Mouse (Mus musculus) heart, adult 11 months (tissue): Measurements from ENCODE around the gene Vtn.
A peak's percentile ranks its signal among the peaks of the same experiment; 100 is the strongest.

Experiments used
- DNase-seq: peaks from one replicate; pipeline ENCODE4 v3.0.0; 2022

Vtn gene

DNA sequence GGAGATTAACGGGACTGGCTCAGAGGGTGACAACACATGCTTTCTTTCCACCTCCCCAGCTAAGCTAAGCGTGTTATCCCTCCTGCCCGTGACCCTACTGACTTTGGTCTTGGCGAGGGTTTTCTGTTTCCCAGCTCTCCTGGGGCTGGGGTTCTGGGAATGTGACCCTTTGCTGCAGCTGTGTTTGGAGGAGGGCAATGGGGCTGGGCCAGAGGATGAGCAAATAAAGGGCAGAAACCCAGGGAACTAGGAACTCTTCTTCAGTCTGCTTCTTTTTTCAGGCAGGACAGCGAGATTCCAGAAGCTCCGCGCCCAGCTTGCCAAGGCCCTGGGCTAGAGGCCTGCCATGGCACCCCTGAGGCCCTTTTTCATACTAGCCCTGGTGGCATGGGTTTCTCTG, at the start of gene Vtn:
Gene Vtn (plus strand): TSS at position 88 of the 400 bp plus-strand sequence.
- DNase-seq, result peak; percentile 98

DNA sequence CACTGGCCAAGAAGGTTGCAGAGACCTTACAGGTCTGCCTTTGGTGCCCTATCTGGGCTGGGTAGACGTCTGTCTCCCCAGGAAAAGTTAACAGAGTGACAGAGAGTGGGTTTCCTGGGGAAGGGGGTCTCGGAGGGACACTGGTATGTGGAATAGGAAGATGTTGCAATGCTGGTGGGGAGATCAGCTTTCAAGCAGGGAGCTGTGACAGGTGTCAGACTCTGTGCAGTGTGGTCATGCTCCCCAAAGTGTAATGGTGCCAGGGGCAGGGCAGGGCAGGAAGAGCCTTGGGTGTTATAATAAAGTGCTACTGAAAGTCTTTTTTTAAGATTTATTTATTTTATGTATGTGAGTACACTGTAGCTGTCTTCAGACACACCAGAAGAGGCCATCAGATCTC, 48.6 kb upstream of the Vtn start:
- DNase-seq, result no peak

DNA sequence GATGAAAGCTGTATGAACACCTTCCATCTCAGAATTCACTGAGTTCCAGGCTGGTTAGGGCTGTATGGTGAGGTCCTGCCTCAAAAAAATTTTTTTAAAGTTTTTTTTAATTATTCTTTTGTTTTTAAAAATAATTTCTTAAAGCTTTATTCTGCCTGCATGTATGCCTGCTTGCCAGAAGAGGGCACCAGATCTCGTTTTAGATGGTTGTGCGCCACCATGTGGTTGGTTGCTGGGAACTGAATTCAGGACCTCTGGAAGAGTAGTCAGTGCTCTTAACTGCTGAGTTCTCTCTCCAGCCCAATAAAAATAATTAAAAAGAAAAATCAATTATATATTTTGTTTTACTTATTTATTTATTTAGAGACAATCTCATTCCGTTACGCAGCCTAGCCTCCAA, 45.2 kb upstream of the Vtn start:
- no peak for DNase-seq

DNA sequence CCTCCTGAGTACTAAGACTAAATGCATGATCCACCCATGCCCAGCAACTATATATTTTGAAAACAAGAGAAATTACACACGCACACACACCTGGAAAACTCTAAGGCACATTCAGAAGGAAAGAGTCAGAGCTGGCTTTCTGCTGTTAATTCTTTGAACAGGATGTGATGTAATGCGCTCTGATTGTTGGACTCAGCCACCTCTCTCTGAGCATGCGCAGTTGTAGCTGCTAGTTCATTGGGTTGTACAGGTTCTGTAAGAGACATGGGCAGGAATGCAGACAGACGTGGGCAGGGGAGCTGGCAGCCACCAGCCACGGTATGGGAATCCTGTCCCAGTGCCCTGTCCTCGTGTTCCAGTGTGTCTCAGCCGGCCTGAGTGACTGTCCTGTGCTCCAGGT, 44.6 kb upstream of the Vtn start:
- no peak for DNase-seq

DNA sequence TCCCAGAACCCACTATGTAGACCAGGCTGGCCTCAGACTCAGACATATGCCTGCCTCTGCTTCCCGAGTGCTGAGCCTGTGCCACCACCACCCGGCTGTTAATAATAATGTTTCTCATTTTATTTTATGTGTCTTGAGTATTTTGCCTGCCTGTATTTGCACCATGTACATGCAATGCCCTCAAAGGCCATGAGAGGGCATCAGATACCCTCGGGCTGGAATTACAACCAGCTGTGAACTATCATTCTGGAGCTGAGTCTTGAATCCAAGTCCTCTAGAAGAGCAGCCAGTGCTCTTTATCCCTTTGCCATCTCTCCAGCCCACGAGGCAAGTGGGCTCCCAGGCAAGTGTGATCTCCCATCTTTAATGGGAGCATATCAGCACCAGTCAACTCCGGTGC, 43.6 kb upstream of the Vtn start:
- no peak for DNase-seq

DNA sequence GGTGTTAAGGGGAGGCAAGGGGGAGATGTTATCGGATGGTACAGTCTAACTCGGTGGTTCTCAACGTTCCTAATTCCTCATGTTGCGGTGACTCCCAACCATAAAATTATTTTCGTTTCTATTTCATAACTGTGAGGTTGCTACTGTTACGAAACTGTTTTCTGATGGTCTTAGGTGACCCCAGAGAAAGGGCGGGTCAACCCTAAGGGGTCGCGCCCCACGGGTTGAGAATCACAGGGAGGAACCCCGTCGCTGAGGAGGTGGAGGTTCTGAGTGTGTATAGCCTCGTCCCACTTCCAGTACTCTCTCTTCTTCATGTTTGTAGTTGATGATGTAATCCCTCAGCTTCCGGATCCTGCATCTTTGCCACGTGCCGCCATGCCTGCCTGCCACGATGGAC, 40.2 kb upstream of the Vtn start:
- DNase-seq, result no peak

DNA sequence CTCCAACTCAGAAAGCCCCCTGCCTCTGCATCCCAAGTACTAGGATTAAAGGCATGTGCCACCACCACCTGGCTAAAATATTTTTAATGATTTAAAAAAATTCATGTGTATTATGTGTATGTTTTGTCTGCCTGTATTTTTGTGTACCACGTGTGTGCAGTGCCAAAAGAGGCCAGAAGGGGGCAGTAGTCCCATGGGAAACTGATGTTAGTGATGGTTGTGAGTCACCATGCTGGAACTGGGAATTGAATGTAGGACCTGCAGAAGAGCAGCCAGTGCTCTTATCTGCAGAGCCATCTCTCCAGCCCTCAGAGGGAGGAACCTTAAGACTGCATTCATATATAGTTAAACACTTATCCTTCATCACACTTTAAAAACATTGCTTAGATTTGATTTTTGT, 37.0 kb upstream of the Vtn start:
- DNase-seq, result no peak

DNA sequence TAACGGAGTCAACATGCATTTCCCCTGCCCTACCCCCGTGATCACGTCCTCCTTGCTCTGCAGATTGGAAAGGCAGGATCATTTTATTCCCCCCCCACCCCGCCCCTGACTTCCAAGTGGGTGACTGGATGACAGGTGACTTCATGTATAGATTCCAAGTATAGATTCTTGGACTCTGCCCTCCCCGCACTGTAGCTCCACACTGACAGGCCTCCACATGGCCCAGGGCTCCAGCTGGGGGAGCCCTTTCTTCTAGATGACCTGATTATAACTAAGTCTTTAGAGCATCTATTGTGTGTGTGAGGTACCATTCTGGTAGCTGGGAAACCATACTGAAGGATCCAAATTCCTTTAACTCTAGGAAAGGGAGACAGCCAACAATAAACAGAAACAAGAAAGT, 36.2 kb upstream of the Vtn start:
- DNase-seq, result no peak

DNA sequence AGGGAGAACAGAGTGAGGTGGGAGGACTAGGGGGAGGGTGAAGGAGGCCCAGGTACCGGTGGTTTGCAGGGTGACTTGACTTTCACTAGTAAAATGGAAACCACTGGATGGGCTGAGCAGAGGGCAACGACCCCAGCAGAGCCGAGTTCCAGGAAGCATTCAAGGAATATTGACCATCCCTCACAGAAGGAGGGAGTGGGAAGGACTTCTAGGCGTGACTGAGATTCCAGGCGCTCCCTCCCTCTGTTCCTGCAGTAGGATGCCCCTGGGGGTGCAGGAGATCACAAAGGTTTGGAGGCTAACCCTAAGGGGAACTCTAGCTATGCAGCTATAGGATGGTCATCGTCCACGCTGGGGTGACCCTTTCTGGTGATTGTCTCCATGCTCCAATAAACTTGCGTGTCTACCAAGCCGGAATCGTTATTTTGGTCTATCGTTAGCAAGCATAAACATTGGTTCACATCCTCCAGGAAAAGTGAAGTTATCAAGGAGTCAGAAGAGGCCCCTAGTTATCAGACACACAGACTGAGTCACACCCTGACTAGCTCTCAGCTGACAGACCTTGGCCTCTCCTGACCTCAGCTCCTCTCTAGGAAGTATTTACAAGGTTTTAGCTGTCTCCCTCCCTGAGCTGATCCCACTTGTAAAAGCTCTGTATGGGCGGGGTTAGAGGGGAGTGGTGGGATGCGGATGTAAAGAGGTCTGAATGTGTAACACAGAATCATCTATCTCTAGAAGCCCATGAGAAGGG, 35.4 kb upstream of the Vtn start:
- DNase-seq, result no peak

DNA sequence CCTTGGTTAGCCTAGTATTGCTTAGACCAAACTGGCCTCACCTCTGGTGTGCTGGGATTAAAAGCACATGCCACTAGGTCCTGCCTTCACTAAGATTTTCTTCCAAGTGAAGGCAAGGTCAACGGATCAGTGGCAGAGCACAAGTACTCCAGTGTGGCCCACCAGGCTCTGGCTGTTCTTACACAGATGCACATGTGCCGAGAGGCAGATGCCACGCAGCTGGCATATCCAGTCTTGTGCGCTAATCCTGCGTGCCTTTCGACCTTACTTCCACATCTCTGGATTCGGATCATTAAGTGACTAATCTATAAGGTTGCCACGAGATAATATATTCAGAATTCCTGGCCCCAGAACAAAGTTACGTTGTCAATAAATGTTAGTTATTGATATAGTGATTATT, 33.8 kb upstream of the Vtn start:
- DNase-seq, result no peak

DNA sequence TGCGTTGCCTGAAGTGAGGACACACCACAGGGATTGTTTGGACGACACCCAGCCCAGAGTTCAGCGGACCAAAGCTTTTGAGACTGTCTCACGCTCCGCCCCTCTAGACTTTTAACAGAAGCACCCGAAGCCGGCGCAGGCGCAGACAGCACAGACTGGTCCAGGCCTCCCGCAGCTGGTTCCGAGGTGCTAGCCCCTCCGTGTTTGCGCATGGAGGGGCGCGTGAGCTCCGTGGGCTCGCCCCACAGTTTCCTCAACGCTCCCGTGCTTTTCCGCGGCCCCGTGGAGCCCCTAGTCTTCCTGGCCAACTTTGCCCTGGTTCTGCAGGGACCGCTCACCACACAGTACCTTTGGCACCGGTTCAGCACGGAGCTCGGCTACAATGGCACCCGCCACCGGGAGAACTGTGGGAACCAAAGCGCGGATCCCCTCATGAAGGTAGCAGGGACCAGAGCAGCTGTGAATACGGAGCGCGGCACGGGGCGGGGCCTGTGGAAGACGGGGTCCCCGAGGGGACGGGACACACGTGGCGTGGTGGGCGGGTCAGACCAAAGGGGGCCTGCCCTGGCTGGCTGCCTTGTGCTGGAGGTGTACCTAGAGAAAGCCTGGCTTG, 33.2 kb upstream of the Vtn start, which contains the start of gene Slc46a1:
Gene Slc46a1 (plus strand): TSS at position 130 of the 613 bp plus-strand sequence.
- DNase-seq, result peak; percentile 98

DNA sequence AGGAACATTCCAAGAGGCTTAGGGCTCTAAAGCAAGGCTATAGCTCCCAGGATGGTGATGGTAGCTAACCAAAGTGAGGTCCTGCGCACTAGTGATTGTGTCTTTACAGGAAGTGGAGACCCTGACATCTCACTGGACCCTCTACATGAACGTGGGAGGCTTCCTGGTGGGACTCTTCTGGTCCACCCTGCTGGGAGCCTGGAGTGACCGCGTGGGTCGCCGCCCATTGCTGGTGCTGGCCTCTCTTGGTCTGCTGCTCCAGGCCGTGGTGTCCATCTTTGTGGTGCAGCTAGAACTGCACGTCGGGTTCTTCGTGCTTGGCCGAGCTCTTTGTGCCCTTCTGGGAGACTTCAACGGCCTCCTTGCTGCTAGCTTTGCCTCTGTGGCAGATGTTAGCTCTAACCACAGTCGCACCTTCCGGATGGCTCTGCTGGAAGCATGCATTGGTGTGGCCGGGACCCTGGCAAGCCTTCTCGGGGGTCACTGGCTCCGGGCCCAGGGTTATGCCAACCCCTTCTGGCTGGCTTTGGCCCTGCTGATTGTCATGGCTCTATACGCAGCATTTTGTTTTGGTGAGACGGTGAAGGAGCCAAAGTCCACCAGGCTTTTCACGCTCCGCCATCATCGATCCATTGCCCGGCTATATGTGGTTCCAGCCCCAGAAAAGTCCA, 32.5 kb upstream of the Vtn start:
- DNase-seq, result no peak

DNA sequence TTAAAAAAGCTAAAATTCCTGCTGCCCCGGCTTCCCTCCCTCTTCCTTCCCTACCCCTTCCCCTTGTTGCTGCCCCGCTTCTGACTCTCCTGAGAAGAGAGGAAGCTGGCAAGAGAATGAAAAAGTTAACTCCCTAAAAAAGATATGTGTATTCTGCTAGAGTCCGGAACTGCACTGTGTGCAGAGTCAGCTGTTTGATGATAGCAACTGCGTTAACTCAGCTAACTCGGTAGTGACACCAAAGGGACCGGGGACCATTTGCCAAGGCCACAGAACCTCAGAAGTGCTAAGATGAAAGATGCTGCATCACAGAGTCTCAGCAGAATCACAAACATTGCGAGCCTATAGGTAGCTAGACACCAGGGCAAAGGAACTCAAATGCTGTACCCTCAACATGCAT, 31.4 kb upstream of the Vtn start:
- no peak for DNase-seq

DNA sequence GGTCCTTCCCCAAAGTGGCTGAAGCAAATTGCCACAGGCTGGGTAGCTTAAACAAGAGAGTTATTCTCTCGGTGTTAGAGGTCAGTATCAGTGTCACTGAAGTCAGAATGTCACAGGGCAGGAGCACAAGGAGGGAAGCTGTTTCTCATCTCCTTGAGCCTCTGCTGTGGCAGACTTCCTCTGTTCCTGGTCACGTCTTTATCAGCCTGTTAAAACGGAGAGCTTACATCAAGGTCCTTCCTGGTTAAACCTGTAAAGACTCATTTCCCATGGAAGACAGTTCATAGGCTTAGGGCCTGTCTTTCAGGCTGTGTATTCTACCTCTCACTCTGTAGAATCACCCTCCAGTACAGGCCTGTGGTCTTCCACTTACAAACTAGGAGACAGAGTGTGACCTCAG, 31.0 kb upstream of the Vtn start:
- no peak for DNase-seq

DNA sequence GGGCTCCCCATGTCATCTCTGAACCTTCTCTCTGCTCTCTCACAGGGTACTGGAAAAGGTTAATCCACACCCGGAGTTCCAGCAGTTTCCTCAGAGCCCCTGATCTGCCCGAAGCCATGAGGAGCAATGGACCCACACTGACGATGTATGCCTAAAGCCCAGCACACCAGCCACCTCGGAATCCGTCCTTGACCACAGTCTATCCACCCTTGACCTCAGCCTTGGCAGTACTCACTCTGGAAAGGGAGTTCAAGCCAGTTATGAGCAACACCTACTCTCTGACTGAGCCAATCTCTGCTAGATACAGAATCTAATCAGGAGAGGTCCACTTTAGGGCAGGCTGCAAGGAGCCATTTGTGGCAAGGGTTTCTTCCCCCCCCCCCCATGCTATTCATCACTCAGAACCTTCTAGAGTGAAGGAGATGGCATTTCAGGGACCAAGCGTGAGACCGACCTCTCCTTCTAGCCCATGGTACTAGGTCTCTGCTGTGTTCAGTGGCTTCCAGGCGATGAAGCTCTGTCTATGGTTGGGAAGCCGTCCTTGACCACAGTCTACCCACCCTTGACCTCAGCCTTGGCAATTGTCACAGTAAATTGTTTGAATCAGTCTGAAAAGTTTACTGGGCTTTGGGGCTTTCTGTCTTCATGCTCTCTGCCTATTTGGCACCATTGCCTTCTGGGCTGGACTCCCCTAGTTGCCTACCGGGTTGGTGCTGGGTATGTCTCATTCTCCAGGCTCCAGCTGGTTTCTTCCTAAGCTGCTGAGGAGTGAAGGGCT, 27.4 kb upstream of the Vtn start:
- DNase-seq, result no peak

DNA sequence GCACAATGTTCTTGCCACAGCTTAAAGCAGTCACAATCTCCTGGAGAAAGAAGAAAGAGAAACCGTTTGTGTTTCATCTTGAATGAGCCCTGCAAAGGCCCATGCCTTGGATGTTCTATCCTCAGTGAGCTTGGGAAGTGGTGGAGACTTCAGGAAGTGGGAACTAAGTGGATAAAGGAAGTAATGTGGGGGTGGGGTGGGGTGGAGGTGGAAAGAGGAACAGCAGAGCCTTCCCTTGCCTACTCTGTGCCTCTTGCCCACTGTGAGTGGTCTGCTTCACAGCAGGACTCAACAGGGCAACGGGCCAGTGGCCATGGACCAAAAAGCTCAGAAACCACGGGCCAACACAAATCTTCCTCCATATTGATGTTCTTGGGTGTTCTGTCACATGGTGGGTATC, 23.6 kb upstream of the Vtn start:
- no peak for DNase-seq

DNA sequence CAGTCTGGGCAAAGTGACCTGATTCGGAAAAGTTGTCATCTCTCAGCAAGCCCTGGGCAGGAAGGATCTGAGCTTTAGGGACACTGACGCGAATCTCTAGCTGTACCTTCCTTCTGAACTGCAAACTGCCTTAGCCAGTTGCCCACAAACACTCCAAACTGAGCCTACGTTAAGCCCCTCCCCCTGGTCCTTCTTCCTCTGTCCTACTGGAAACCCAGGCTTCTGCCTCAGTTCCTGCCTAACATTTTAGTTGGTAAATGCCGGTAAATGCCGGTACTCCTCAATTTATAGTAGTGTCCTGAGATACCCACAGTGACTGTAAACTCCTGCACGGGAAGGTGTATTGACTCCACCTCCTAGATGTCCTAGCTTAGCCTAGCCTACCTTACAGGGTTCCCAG, 15.3 kb upstream of the Vtn start:
- DNase-seq, result no peak

DNA sequence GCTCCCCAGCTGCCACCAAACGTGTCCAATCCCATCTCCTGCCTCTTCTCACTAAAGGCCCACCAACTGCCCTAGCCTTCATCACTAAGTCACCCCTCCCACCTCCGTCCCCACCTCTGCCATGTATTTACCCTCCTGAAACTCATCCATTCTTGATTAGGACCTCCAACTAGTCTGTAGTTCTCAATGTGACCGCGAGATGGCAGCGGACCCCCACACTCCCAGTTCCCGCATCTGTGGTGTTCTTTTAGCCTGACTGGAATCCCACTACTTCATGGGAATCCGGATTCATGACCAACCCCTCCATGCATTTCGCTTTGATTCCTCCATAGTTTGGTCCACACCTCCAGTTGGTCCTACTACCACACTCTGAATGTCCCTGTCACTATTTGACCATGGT, 10.7 kb upstream of the Vtn start:
- DNase-seq, result peak; percentile 92

DNA sequence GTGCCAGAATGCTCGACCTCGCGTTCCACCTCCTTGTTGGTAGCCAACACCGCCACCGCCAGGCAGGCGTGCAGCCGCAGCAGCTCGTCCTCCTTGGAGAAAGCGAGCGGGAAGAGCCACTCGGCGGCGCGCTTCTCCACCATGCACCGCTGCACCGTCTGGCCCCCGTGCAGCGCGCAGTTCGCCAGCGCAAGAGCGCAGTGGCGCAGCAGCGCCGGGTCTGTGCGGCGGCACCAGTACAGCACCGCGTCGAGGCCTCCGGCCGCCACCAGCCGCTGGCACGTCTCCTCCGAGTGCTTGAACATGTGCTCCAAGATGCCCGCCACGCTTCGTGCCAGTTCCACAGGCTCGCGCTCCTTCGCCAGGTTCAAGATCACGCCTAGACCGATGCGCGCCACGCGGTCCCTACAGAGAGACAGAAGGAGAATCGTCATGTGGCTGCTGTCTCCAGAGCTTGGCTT, 8.1 kb upstream of the Vtn start:
- peak; percentile 90 for DNase-seq

DNA sequence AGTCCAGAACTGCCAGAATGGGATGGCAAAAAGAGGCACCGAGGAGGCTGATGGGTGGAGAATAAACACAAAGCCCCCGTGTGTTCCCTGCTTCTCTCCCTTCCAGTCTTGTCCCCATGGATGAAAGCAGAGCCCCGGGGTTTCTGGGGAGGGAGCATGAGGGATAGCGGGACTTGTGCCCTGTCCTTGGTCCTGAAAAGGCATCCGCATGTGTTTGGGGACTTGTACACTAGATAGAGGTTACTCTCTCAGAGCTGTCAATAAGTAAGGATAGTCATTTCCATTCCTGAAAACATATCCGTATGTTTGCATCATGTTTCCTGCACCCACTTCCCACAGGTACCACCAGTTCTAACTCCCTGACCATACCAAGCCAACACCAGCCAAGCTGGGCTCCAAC, 3.0 kb upstream of the Vtn start:
- DNase-seq, result no peak

DNA sequence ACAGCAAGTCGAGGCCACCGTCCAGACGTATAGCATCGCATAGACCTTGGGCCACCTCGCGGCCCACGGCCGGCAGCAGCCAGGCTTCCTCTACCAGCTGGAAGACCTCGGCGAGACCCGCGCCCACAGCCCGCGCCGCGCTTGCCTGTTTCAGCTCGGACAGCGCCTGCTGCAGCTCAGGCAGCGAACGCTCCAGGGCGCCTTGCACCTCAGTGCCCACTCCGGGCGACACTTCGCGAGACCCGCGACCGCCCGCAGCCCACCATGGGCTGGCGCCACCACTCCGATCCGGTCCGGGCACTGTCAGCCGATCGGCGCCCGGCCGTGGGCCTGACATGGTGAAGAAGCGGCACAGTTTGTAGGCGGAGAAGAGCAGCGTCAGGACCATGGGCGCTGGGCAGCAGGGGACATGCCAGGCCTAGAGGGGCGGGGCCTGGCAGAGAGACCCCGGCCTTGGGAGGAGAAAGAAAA, 1.8 kb upstream of the Vtn start:
- DNase-seq, result peak; percentile 93

DNA sequence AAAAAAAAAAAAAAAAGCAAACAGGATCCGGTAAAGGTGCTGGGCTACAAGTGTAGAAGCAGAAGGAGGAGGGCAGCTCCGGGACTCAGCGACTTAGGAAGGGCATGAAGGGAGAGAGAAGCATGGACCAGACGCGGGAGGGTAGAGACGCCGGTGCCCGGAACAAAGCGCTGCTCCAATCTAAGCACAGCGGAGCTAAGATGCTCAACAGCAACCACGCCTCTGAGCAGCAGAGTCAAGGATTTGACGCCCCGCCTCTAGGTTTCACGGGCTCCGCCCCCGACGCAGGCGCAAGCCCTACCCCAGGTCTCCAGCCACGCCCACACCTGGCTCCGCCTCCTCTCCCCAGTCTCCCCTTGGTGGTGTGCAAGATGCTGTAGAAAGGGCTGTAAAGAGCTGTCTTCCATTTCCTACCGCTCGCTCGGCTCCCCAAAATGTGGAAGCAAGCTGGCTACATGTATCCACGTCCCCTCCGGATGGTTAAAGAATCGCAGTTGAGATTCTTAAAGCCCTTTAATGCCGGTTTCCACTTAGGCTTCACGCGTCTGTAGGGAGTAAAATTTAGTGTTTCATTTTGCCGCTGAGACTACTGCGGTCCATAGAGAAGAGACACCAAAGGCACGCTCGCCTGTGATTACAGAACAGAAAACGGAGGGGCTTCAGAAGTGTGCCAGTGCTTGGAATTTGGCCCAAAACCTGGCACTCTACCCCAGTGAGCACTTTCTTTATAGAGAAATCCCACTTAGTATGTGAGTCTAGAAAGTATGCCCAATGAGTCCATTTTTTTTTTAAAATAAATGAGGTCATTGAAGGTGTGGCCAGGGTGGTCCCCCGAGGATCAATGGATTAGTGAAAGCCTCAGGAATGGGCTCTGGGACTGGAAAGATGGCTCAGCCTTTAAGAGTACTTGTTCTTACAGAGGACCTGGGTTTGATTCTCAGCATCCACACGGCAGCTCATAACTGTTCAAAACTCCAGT, 1.1 kb upstream of the Vtn start, which contains the start of gene Sarm1:
Gene Sarm1 (minus strand): TSS at position 211 of the 979 bp plus-strand sequence.
- DNase-seq, result peak; percentile 99
